Comparison of ENCODE assay signal across 8 mouse cellular contexts in genomic region chr9:32020942-32021731, GRCm38 (mm10).
A peak's percentile ranks its signal among the peaks of the same experiment; 100 is the strongest.
DNase-seq lines count a peak whose midpoint lies in the region; ATAC-seq and TF ChIP-seq lines count a peak whose summit lies in the region.
"Had no signal": no experiment of that assay in that cellular context is flagged by ENCODE, and none has a peak within 500 bp of the region (broad histone marks: within the 10 kb centered on the region; RNA-seq: fewer than 3 reads in every experiment).

No protein-coding gene starts in this region.

- H3K36me3 ChIP-seq in hindbrain, embryonic 12.5 days, result no peaks in the 10 kb centered on the region
- H3K36me3 ChIP-seq in hindbrain, embryonic 13.5 days, result no peaks in the 10 kb centered on the region
- no peaks in the 10 kb centered on the region for H3K36me3 ChIP-seq in embryonic facial prominence, embryonic 11.5 days (replicated peaks; ENCODE audit: control insufficient read depth, insufficient read depth, low read depth, low read length)
- H3K36me3 ChIP-seq in lung, embryonic 15.5 days, result no peaks in the 10 kb centered on the region

- H3K9me3 ChIP-seq in hindbrain, embryonic 12.5 days (replicated peaks), result no peaks in the 10 kb centered on the region
- H3K9me3 ChIP-seq in hindbrain, embryonic 13.5 days, result no peaks in the 10 kb centered on the region
- H3K9me3 ChIP-seq in embryonic facial prominence, embryonic 11.5 days (replicated peaks; ENCODE audit: control insufficient read depth, low read length), result no peaks in the 10 kb centered on the region
- no peaks in the 10 kb centered on the region for H3K9me3 ChIP-seq in lung, embryonic 15.5 days

- H3K4me1 ChIP-seq in hindbrain, embryonic 12.5 days, result peaks cover 12% of the 10 kb centered on the region; the same call in 1 of the 2 replicates
- H3K4me1 ChIP-seq in hindbrain, embryonic 13.5 days (replicated peaks), result peaks cover 13% of the 10 kb centered on the region
- H3K4me1 ChIP-seq in embryonic facial prominence, embryonic 11.5 days (ENCODE audit: control insufficient read depth, insufficient read depth, low read length), result 0 out of 2 replicates have a peak, but pooled peaks cover 3% of the 10 kb centered on the region
- H3K4me1 ChIP-seq in lung, embryonic 15.5 days, result peaks cover 17% of the 10 kb centered on the region

- no peak for ATAC-seq in hindbrain, embryonic 12.5 days (ENCODE audit: low FRiP score)
- no peak for ATAC-seq in hindbrain, embryonic 13.5 days (ENCODE audit: low FRiP score)
- ATAC-seq in embryonic facial prominence, embryonic 11.5 days (replicated peaks; ENCODE audit: insufficient number of reproducible peaks, low FRiP score, low TSS enrichment, low read depth), result no peak
- ATAC-seq in lung, embryonic 15.5 days (ENCODE audit: borderline replicate concordance, extremely low read depth, low FRiP score, low TSS enrichment), result no peak
- no peak for ATAC-seq in CD4-positive, CD25-positive, alpha-beta regulatory T cell, adult 4 months

- no peak for TF ChIP-seq POLR2A in brain, embryonic 14.5 days (IDR thresholded peaks at IDR 0.05; ENCODE audit: borderline replicate concordance, extremely low read depth, insufficient read depth, insufficient read length, poor library complexity, severe bottlenecking)

- H3K27me3 ChIP-seq in hindbrain, embryonic 12.5 days, result no peaks in the 10 kb centered on the region
- H3K27me3 ChIP-seq in hindbrain, embryonic 13.5 days, result no peaks in the 10 kb centered on the region
- H3K27me3 ChIP-seq in embryonic facial prominence, embryonic 11.5 days (ENCODE audit: control insufficient read depth, insufficient read depth, low read length), result no peaks in the 10 kb centered on the region
- H3K27me3 ChIP-seq in lung, embryonic 15.5 days, result no peaks in the 10 kb centered on the region

- no peak overlapping the region for H3K4me2 ChIP-seq in hindbrain, embryonic 12.5 days (replicated peaks)
- no peak overlapping the region for H3K4me2 ChIP-seq in hindbrain, embryonic 13.5 days
- 0 out of 2 replicates have a peak overlapping the region, but pooled peaks have one; percentile 7 for H3K4me2 ChIP-seq in embryonic facial prominence, embryonic 11.5 days (ENCODE audit: low read depth, low read length)
- no peak overlapping the region for H3K4me2 ChIP-seq in lung, embryonic 15.5 days

- no peak overlapping the region for H3K4me3 ChIP-seq in hindbrain, embryonic 12.5 days
- H3K4me3 ChIP-seq in hindbrain, embryonic 13.5 days, result no peak overlapping the region
- H3K4me3 ChIP-seq in embryonic facial prominence, embryonic 11.5 days (ENCODE audit: low read depth, low read length), result no peak overlapping the region
- no peak overlapping the region for H3K4me3 ChIP-seq in lung, embryonic 15.5 days

- H3K9ac ChIP-seq in hindbrain, embryonic 12.5 days, result no peak overlapping the region
- no peak overlapping the region for H3K9ac ChIP-seq in hindbrain, embryonic 13.5 days
- H3K9ac ChIP-seq in embryonic facial prominence, embryonic 11.5 days (replicated peaks; ENCODE audit: low read length), result no peak overlapping the region; the same call in 1 of the 2 replicates
- H3K9ac ChIP-seq in lung, embryonic 15.5 days, result no peak overlapping the region

- 24% methylated on average over 13 of the region's 13 CpGs for WGBS in hindbrain, embryonic 12.5 days
- 27% methylated on average over 13 of the region's 13 CpGs for WGBS in hindbrain, embryonic 13.5 days
- WGBS in embryonic facial prominence, embryonic 11.5 days, result 24% methylated on average over 13 of the region's 13 CpGs
- 31% methylated on average over 13 of the region's 13 CpGs for WGBS in lung, embryonic 15.5 days

- no peak for TF ChIP-seq CTCF in brain, embryonic 14.5 days (IDR thresholded peaks at IDR 0.05; ENCODE audit: borderline replicate concordance, extremely low read depth, insufficient read depth, insufficient read length)

- DNase-seq in brain, embryonic 14.5 days (ENCODE audit: low read depth), result peak; percentile 26
- peak; percentile 36 for DNase-seq in embryonic facial prominence, embryonic 11.5 days (ENCODE audit: low spot score)
- DNase-seq in urinary bladder, postnatal 14 days (ENCODE audit: low spot score), result no peak
- DNase-seq: gastrocnemius, postnatal 10 days had no signal

- H3K27ac ChIP-seq in hindbrain, embryonic 12.5 days, result 0 out of 2 replicates have a peak overlapping the region, but pooled peaks have one; percentile 1
- no peak overlapping the region for H3K27ac ChIP-seq in hindbrain, embryonic 13.5 days
- H3K27ac ChIP-seq in embryonic facial prominence, embryonic 11.5 days (replicated peaks; ENCODE audit: low read depth, low read length), result no peak overlapping the region
- H3K27ac ChIP-seq in lung, embryonic 15.5 days, result peak overlapping the region; percentile 12; the same call in 1 of the 2 replicates

Comparison
In these comparisons a context has a peak if more than half of its experiments do, and no peak if none do; other contexts are left out.
1. H3K27ac ChIP-seq: peak in hindbrain, embryonic 12.5 days (single experiment) and lung, embryonic 15.5 days (single experiment); none in hindbrain, embryonic 13.5 days (single experiment) and embryonic facial prominence, embryonic 11.5 days (single experiment).